Mouse (Mus musculus) heart, postnatal 10 days (tissue): ENCODE data around the gene Gm10912. TPM values are rescaled to one million over a fixed set of nuclear protein-coding genes. Genes with fewer than 3 reads are reported as not detected.
"Not testable (repeated sequence)": the region's sequence is repeated elsewhere in the genome, so short reads cannot be mapped to it uniquely, and the experiment has no call there.

Source experiments
- DNase-seq, 2 experiments: peaks; one replicate each; pipeline ENCODE4 v3.0.0; 2021
- intact Hi-C: fragments of 180-260 bp; cut with DNase I; formaldehyde crosslinking; loops from one replicate; pipeline ENCODE4 v1.15.1; 2025
- total RNA-seq, 2 experiments: library from RNA; stranded (reverse); gene quantifications; 2 replicates each; pipeline ENCODE4 v1.2.3; 2021

The Gm10912 gene
- total RNA-seq, 2 experiments from 2014 or later = 0.25 TPM; not detected in 1

GRCm38 (mm10) chr2:104111170-104111797 is 45.7 kb downstream of the Gm10912 start:
- DNase-seq, intact Hi-C loops: not testable (repeated sequence)

DNA sequence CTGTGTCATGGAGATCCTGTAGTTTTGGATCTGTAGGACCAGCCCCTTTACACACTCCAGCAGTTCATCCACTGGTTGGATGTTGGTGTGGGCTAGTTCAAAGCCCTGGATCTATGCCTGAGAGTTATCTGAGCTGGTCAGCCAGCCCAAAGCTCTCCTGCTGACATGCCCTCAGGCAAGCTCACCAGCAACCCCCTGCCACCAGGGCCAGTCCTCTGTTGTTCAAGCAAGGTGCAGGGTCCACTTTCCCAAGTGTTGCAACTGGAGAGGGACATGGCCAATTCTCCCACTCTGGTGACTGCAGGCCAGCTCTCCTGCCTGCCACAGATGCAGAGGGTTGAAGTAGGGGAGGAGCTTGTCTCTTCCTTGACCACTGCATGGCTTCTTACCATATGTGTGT is 47.9 kb downstream of the Gm10912 start:
- DNase-seq, intact Hi-C loops: not testable (repeated sequence)

GRCm38 (mm10) chr2:104114898-104115297 is 49.3 kb downstream of the Gm10912 start:
- no peak for DNase-seq

More at GRCm38 (mm10) chr2:104114898-104115297, 49.3 kb downstream of the Gm10912 start:
- intact Hi-C loops = no loop called here

Other genes with a start within 250 kb of the Gm10912 start
- 10 to 100 TPM; 20.8 to 25.1 TPM for gene Lmo2, start 107.8 kb upstream of the Gm10912 start, total RNA-seq
- 10 to 100 TPM; 47.6 to 53.3 TPM for gene Fbxo3, start 38.1 kb upstream of the Gm10912 start, total RNA-seq
- not detected for gene 4931422A03Rik, start 37.5 kb upstream of the Gm10912 start, total RNA-seq
- not detected for gene Gm10799, start 2.7 kb downstream of the Gm10912 start, total RNA-seq
- 1 to 10 TPM; 2.4 to 2.5 TPM for gene Cd59b, start 4.0 kb downstream of the Gm10912 start, total RNA-seq
- gene Cd59a, start 30.0 kb downstream of the Gm10912 start, total RNA-seq = 10 to 100 TPM; 33.9 to 35.6 TPM
- gene A930018P22Rik, start 56.9 kb downstream of the Gm10912 start, total RNA-seq = under 1 TPM; 0.55 to 0.77 TPM